Mouse (Mus musculus) urinary bladder, postnatal 4 days (tissue): ENCODE data around the gene Idua.

Source experiments
- DNase-seq, 2 experiments: peaks; one replicate each; pipeline ENCODE4 v3.0.0; 2021 to 2022; ENCODE audit warnings: low spot score in 2 of 2

The Idua gene

GRCm38 (mm10) chr5:108679909-108680308 is 19.8 kb downstream of the Idua start:
- DNase-seq: no peak

- DNase-seq: no peak
Observed at GRCm38 (mm10) chr5:108680871-108681270, 20.7 kb downstream of the Idua start.

- no peak for DNase-seq
Observed at GRCm38 (mm10) chr5:108689091-108689490, 29.0 kb downstream of the Idua start.

- no peak for DNase-seq
Observed at GRCm38 (mm10) chr5:108691152-108691551, 31.0 kb downstream of the Idua start.

- peak in 1 of 2 experiments; percentile 46 for DNase-seq
Observed at GRCm38 (mm10) chr5:108692271-108692670, 32.1 kb downstream of the Idua start, which contains the start of gene Fgfrl1. Fgfrl1 (plus strand) TSS chr5:108692382.

- DNase-seq: peak; percentile 83 to 92
Observed at GRCm38 (mm10) chr5:108693872-108694288, 33.7 kb downstream of the Idua start.

GRCm38 (mm10) chr5:108694352-108695261 is 34.5 kb downstream of the Idua start:
- peak in 1 of 2 experiments; percentile 27 for DNase-seq

GRCm38 (mm10) chr5:108695861-108696260 is 35.7 kb downstream of the Idua start:
- DNase-seq: no peak

- no peak for DNase-seq
Observed at GRCm38 (mm10) chr5:108696542-108696941, 36.4 kb downstream of the Idua start.

GRCm38 (mm10) chr5:108697341-108697753 is 37.2 kb downstream of the Idua start:
- DNase-seq: no peak

- no peak for DNase-seq
Observed at GRCm38 (mm10) chr5:108700346-108700745, 40.2 kb downstream of the Idua start.

- no peak for DNase-seq
Observed at GRCm38 (mm10) chr5:108701341-108702021, 41.4 kb downstream of the Idua start.

GRCm38 (mm10) chr5:108703754-108704626 is 43.9 kb downstream of the Idua start:
- no peak for DNase-seq

- DNase-seq: no peak
Observed at GRCm38 (mm10) chr5:108707758-108708157, 47.6 kb downstream of the Idua start.

- no peak for DNase-seq
Observed at GRCm38 (mm10) chr5:108708419-108708818, 48.3 kb downstream of the Idua start.

- DNase-seq: no peak
Observed at GRCm38 (mm10) chr5:108708981-108709731, 49.0 kb downstream of the Idua start.

GRCm38 (mm10) chr5:108711968-108712367 is 51.8 kb downstream of the Idua start:
- no peak for DNase-seq

GRCm38 (mm10) chr5:108713096-108713495 is 53.0 kb downstream of the Idua start:
- no peak for DNase-seq

- DNase-seq: no peak
Observed at GRCm38 (mm10) chr5:108713691-108714090, 53.6 kb downstream of the Idua start.

- no peak for DNase-seq
Observed at GRCm38 (mm10) chr5:108714149-108714548, 54.0 kb downstream of the Idua start.

GRCm38 (mm10) chr5:108715974-108716373 is 55.8 kb downstream of the Idua start:
- DNase-seq: no peak
